Mouse (Mus musculus) kidney, adult 2 months (tissue): Measurements from ENCODE around the gene Gm17490. TPM values are rescaled to one million over a fixed set of nuclear protein-coding genes. Genes with fewer than 3 reads are reported as not detected.

ENCODE experiments used
- DNase-seq: peaks from one replicate; pipeline ENCODE4 v3.0.0; 2021
- H3K27ac ChIP-seq: fragments of 200-500 bp; 2 replicates; pipeline ENCODE4 v1.5.1; 2012; ENCODE audit warnings: low read depth, low read length, control low read depth, inconsistent platforms; ENCODE audit not compliant: insufficient read depth
- H3K27me3 ChIP-seq: fragments of 200-500 bp; replicated peaks from 2 replicates; pipeline ENCODE4 v1.6.1; 2012; ENCODE audit warnings: mild to moderate bottlenecking, moderate library complexity, low read length, inconsistent platforms; ENCODE audit not compliant: control insufficient read depth, insufficient read depth
- H3K36me3 ChIP-seq: fragments of 200-500 bp; 2 replicates; pipeline ENCODE4 v1.6.1; 2012; ENCODE audit warnings: mild to moderate bottlenecking, moderate library complexity, low read length, inconsistent platforms; ENCODE audit not compliant: control insufficient read depth, insufficient read depth
- H3K4me1 ChIP-seq: fragments of 200-500 bp; 2 replicates; pipeline ENCODE4 v1.6.1; 2011; ENCODE audit warnings: low read length; ENCODE audit not compliant: control insufficient read depth, insufficient read depth
- H3K4me3 ChIP-seq: fragments of 200-500 bp; 2 replicates; pipeline ENCODE4 v1.5.1; 2011; ENCODE audit warnings: mild to moderate bottlenecking, low read depth, low read length, control low read depth; ENCODE audit not compliant: insufficient read depth
- CTCF ChIP-seq: fragments of 200-500 bp; conservative IDR thresholded peaks from 2 replicates; pipeline ENCODE4 v1.5.1; 2011; ENCODE audit warnings: low read depth, mild to moderate bottlenecking, control low read depth, low read length, moderate library complexity, mixed read lengths; ENCODE audit not compliant: insufficient read depth, insufficient read length
- POLR2A ChIP-seq: fragments of 200-500 bp; IDR thresholded peaks from one replicate; pipeline ENCODE4 v1.6.1; 2011; ENCODE audit warnings: low read depth, low read length, control low read depth
- WGBS: fragments of 180-500 bp; shearing (Covaris S2); methylation state at CpG from one replicate; pipeline ENCODE4 v1.1.7; 2018; 5-methylcytosine and 5-hydroxymethylcytosine counted together
- polyA plus RNA-seq: library from polyadenylated mRNA; depleted of rRNA; stranded (reverse); fragments of >200 nt; gene quantifications from 2 replicates; pipeline ENCODE4 v1.2.3, GENCODE M21; 2012; rRNA removed

Gm17490 gene
- polyA plus RNA-seq, 1 experiment: not detected

DNA sequence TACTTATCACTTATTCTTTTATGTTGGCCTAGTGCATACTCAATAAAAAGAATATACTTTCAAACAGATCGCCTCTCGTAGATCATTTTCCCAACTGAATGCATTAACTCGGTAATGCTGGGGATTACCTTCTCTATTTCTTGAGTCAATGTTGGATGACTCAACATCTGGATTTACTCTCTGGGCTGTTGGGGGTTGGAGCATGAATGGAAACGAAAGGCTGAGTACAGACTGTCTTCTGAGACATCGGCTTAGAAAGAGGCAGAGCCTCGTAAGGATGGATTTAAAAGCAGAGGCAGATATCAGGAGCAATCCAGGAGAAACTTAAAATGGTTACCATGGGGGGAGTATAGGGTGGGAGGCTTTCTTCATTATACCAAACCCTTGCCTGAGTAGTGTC, 47.9 kb downstream of the Gm17490 start:
- no peak for DNase-seq
- Histone ChIP-seq H3K27ac (no peak overlapping the region), H3K4me1 (no peaks in the 10 kb centered on the region), H3K36me3 (no peaks in the 10 kb centered on the region), H3K27me3 (no peaks in the 10 kb centered on the region), H3K4me3 (no peak overlapping the region)
- TF ChIP-seq CTCF: no peak
- TF ChIP-seq POLR2A: no peak
- WGBS: 83% methylated on average over 6 of the region's 6 CpGs

Other genes starting within 250 kb of the Gm17490 start
- gene Pfkfb3, start 72.2 kb downstream of the Gm17490 start, polyA plus RNA-seq: 18.3 and 22.2 TPM in 2 replicates
- 41.3 and 48.7 TPM in 2 replicates for gene Rbm17, start 22.1 kb downstream of the Gm17490 start, polyA plus RNA-seq
- 0.14 and 0.42 TPM in 2 replicates for gene Il2ra, start 16.5 kb upstream of the Gm17490 start, polyA plus RNA-seq
- 22.4 and 22.5 TPM in 2 replicates for gene Il15ra, start 79.0 kb upstream of the Gm17490 start, polyA plus RNA-seq
- gene Fbh1, start 151.3 kb upstream of the Gm17490 start, polyA plus RNA-seq: 53.6 and 67.5 TPM in 2 replicates
- gene Ankrd16, start 151.6 kb upstream of the Gm17490 start, polyA plus RNA-seq: 50.4 and 54.7 TPM in 2 replicates